Mouse (Mus musculus) liver, embryonic 14.5 days (tissue): Measurements from ENCODE around the gene Cks1b. TPM values are rescaled to one million over a fixed set of nuclear protein-coding genes. Genes with fewer than 3 reads are reported as not detected.

ENCODE experiments used
- ATAC-seq: fragments of 200-750 bp; cut with Nextera tagmentation; 2 replicates; pipeline ENCODE4 v1.8.0; 2017; ENCODE audit warnings: moderate number of reproducible peaks, mild to moderate bottlenecking, moderate library complexity; ENCODE audit not compliant: insufficient read depth
- DNase-seq, 3 experiments: peaks; one replicate each; pipeline ENCODE4 v3.0.0-alpha.2; 2012 to 2013; ENCODE audit warnings: low read depth in 3 of 3, low spot score in 3 of 3
- H3K27ac ChIP-seq: fragments of 300-500 bp; sonication (generic); 2 replicates; pipeline ENCODE4 v1.5.1; 2014; ENCODE audit warnings: moderate library complexity, mild to moderate bottlenecking, control low read depth, inconsistent platforms
- H3K27me3 ChIP-seq: fragments of 300-500 bp; sonication (generic); 2 replicates; pipeline ENCODE4 v1.6.1; 2014; ENCODE audit warnings: mild to moderate bottlenecking, low read length, moderate library complexity; ENCODE audit not compliant: control insufficient read depth, insufficient read depth
- H3K36me3 ChIP-seq: fragments of 300-500 bp; sonication (generic); replicated peaks from 2 replicates; pipeline ENCODE4 v1.6.1; 2014; ENCODE audit warnings: low read depth; ENCODE audit not compliant: control insufficient read depth, insufficient read depth
- H3K4me1 ChIP-seq, 2 experiments: fragments of 200-500 bp in 1 of 2; fragments of 300-500 bp in 1 of 2; sonication (generic) in 1 of 2; replicated peaks; 2 replicates each; pipeline ENCODE4 v1.6.1; 2012 to 2014; ENCODE audit warnings: antibody characterized with exemption in 1 of 2, inconsistent platforms in 1 of 2, low read length in 1 of 2; ENCODE audit not compliant: control insufficient read depth in 2 of 2, insufficient read depth in 2 of 2
- H3K4me2 ChIP-seq: fragments of 300-500 bp; sonication (generic); 2 replicates; pipeline ENCODE4 v1.6.1; 2014; ENCODE audit warnings: low read depth, mild to moderate bottlenecking, control low read depth, moderate library complexity
- H3K4me3 ChIP-seq, 2 experiments: fragments of 200-500 bp in 1 of 2; fragments of 300-500 bp in 1 of 2; sonication (generic) in 1 of 2; 2 replicates each; pipeline ENCODE4 v1.5.1; 2012 to 2014; ENCODE audit warnings: low read depth in 2 of 2, low read length in 2 of 2, mild to moderate bottlenecking in 2 of 2, control low read depth in 1 of 2, inconsistent platforms in 1 of 2, moderate library complexity in 1 of 2; ENCODE audit not compliant: insufficient read depth in 1 of 2
- H3K9ac ChIP-seq: fragments of 300-500 bp; sonication (generic); replicated peaks from 2 replicates; pipeline ENCODE4 v1.6.1; 2014; ENCODE audit warnings: mild to moderate bottlenecking, control low read depth, moderate library complexity
- H3K9me3 ChIP-seq: fragments of 300-500 bp; sonication (generic); 2 replicates; pipeline ENCODE4 v1.6.1; 2016; ENCODE audit warnings: low read length, mixed read lengths; ENCODE audit not compliant: control insufficient read depth
- CTCF ChIP-seq: IDR thresholded peaks from 2 replicates; pipeline ENCODE4 v1.5.1; 2016; ENCODE audit warnings: antibody characterized with exemption, low read depth, control low read depth
- EP300 ChIP-seq: IDR thresholded peaks from 2 replicates; pipeline ENCODE4 v1.6.1; 2016; ENCODE audit warnings: antibody characterized with exemption, low read depth
- WGBS: fragments of 180-500 bp; shearing (Covaris S2); extraction: QIAGEN DNeasy Blood & Tissue Kit; methylation state at CpG from one replicate; pipeline ENCODE4 v1.1.7; 2014; ENCODE audit not compliant: insufficient replicate concordance; 5-methylcytosine and 5-hydroxymethylcytosine counted together
- polyA plus RNA-seq, 2 experiments: library from polyadenylated mRNA; depleted of rRNA in 1 of 2; stranded (reverse) in 1 of 2; unstranded in 1 of 2; fragments of >200 nt; fragmentation: Nextera tagmentation in 1 of 2; extraction: Ambion mirVana in 1 of 2; gene quantifications; 2 replicates each; pipeline versions ENCODE4 v1.2.1 to v1.2.3; 2012 to 2014

Gene Cks1b
- polyA plus RNA-seq, 2 experiments: 133 to 295 TPM

DNA sequence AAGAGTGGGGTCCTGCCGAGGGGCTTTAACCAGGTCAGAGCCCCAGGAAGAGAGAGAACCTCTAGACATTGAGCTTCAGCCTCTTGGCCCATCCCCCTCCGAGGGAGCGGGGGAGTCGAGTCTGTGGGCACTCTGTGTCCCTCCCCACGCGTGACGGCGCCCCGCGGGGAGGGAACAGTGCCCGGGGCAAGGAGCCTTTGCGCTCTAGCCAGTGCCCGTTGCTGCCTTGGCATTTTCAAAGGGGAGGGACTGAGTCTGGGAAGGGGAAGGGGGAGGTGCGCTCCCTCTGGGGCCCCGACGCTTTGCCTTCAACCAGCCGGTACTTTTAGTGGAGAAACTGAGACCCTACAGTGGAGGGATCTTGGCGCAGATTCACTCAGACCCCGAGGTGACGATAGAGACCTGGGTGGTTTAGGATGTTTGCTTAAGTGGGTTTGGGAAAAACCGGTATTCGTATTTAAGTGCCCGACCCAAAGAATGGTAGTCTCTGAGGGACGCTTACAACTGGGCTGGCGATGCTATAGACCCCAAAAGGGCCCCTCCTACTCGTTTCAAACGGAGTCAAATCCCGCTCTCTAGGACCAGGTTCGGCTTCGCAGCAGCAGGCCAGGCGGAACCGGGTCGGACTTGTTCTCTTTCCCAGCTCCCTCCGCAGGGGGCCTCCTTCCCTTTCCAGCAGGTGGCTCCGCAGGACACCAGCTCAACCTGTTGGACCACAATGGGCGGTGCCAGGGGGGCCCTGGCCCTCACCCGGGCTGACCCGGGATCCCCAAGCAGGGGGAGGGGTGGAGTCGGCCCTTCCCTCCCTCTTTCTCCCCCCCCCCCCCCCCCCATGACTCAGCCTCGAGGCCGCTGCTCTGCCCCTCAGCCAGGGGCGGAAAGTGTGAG lies 23.9 kb downstream of the Cks1b start, which contains the start of gene Zbtb7b:
Gene Zbtb7b (minus strand): TSS at position 771 of the 888 bp plus-strand sequence.
- peak; percentile 64 for ATAC-seq
- Histone ChIP-seq H3K9me3 (no peaks in the 10 kb centered on the region), H3K4me1 (peaks cover 9 to 19% of the 10 kb centered on the region in 2 experiments), H3K4me3 (peak within 1 kb of the TSS; percentile 54 to 61), H3K27ac (peak within 1 kb of the TSS; percentile 51), H3K36me3 (no peaks in the 10 kb centered on the region), H3K27me3 (peaks cover 20% of the 10 kb centered on the region), H3K4me2 (peak within 1 kb of the TSS; percentile 98), H3K9ac (peak within 1 kb of the TSS; percentile 63)
- DNase-seq: no peak
- WGBS: under 1% methylated on average over 41 of the region's 42 CpGs
- peak; percentile 62 for TF ChIP-seq CTCF
- no peak for TF ChIP-seq EP300

DNA sequence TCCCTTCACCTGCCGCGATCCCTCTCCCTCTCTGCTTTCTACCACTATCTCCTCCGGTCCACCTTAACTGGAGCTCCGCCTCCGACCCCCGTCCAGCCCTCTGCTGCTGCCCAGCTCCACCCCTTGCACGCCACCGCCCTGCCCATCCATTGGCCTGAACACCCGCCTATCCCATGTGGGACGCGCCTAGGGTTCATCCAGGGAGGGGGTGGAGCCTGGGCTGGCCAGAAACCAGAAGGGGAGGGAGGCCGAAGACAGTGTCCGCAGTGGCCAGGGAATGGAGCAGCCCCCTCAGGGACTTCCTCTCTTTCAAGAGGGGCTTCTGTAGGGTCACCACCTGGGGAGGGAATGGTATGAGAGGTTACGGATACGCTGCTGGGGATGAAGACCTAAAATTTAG lies 24.6 kb downstream of the Cks1b start:
- TF ChIP-seq EP300 (no peak), CTCF (0 out of 2 replicates have a peak, but pooled peaks have one; percentile 15)
- Histone ChIP-seq H3K4me2 (peak overlapping the region; percentile 98), H3K27me3 (peaks cover 20% of the 10 kb centered on the region), H3K9me3 (no peaks in the 10 kb centered on the region), H3K27ac (peak overlapping the region; percentile 51), H3K9ac (peak overlapping the region; percentile 63), H3K4me3 (peak overlapping the region; percentile 61 to 67), H3K36me3 (no peaks in the 10 kb centered on the region), H3K4me1 (peaks cover 9 to 22% of the 10 kb centered on the region in 2 experiments)
- peak; percentile 89 for ATAC-seq
- under 1% methylated on average over 15 of the region's 15 CpGs for WGBS
- peak; percentile 88 to 90 (median 89) for DNase-seq

DNA sequence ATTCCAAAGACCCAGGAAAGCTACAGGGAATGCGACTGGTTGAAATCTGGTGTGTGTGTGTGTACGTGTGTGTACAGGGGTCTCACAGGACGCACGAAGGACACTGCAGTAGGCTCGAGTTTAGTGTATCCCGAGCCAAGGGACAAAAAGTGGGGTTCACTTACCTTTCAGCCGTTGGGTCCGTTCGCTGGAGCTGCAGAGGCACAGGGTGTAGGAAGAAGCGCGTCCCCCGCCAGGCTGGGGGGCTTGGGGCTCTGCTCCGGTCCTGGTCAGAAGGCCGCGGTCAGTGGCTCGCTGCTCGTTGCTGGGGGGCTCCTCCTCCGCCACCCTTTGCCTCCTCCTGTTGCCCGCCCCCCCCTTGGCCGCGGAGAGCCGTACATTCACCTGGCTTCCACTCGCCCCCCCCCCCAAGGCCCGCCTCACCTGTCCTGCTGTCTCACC lies 25.3 kb downstream of the Cks1b start:
- Histone ChIP-seq H3K4me2 (peak overlapping the region; percentile 98), H3K27ac (no peak overlapping the region), H3K9ac (peak overlapping the region; percentile 12; the same call in 1 of the 2 replicates), H3K9me3 (no peaks in the 10 kb centered on the region), H3K27me3 (peaks cover 20% of the 10 kb centered on the region), H3K36me3 (no peaks in the 10 kb centered on the region), H3K4me3 (peak overlapping the region; percentile 60 to 61), H3K4me1 (peaks cover 9 to 28% of the 10 kb centered on the region in 2 experiments)
- ATAC-seq (no peak), DNase-seq (no peak)
- no peak for TF ChIP-seq EP300
- TF ChIP-seq CTCF: no peak
- 1% methylated on average over 19 of the region's 24 CpGs for WGBS

DNA sequence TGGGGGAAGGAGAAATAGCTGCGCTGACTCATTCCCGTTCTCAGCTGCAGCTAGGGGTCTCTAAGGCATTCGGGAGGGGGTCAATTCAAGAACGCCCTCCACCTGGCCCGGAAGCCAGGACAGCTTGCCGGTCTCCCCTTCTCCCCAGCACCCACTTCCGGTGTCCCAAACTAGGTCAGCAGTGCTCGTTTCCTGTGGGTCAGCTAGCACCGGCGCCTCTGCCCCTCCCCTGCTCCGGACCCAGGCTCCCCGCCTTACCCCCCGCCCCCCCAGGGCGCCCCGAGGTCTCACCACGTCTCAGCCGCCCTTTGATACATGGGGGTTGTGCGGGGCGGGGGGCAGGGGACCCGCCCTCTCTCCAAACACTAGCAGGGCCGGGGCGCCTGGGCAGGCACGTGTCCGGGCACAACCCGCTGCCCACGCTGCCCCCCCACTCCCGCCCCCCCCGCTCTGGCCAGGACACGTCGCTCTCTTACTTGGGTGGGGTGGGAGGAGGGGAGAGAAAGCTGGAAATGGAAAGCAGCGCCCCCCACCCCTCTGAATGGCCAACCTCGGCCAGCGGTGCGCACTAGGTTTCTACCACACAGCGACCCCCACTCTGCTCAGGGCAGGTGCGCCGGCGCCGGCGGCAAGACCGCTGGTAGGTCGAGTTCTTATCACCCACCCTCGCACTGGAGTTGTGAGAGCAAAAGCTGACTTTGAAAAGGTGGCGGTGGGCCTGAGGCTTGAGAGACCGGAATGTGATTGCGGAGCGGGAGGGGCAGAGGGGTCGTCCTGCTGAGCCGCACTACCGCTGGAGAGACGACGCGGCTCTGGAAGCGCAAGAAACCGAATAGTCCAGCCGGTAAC lies 26.3 kb downstream of the Cks1b start:
- no peaks in the 10 kb centered on the region for H3K9me3 ChIP-seq
- peak overlapping the region; percentile 60 to 61 for H3K4me3 ChIP-seq
- H3K27me3 ChIP-seq: peaks cover 20% of the 10 kb centered on the region
- H3K9ac ChIP-seq: peak overlapping the region; percentile 25
- no peaks in the 10 kb centered on the region for H3K36me3 ChIP-seq
- H3K4me2 ChIP-seq: peak overlapping the region; percentile 98
- ATAC-seq (no peak), DNase-seq (no peak)
- peaks cover 9 to 27% of the 10 kb centered on the region in 2 experiments for H3K4me1 ChIP-seq
- TF ChIP-seq CTCF: no peak
- TF ChIP-seq EP300: no peak
- WGBS: 1% methylated on average over 56 of the region's 56 CpGs
- no peak overlapping the region for H3K27ac ChIP-seq
